Mouse (Mus musculus) T-helper 17 cell (primary cell): ENCODE data around the gene Soat1.

Experiments used
- in situ Hi-C, 2 experiments: fragments of 300-600 bp; cut with MboI, MseI; formaldehyde crosslinking; loops; 1 replicate in 1 of 2; 2 replicates in 1 of 2; pipeline ENCODE4 v1.15.1; 2025; ENCODE audit warnings: high pct_unique_total_duplicates in 2 of 2

The Soat1 gene

DNA sequence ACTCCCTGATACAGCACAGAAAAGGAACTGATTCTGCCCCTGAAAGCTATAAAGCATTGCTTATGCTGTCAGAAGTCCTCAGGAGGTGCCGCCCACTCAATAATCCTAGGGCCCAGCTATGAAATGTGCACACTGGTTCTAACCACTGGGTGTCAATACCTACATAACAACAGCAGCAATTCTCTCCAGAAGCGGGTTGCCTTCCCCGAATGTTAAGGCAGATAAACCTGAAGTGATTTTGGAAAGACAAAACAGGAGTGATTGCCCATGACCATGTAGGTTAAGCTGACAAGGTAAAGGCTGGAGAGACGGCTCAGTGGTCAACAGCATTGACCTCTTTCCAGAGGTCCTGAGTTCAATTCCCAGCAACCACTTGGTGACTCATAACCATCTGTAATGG is 48.4 kb downstream of the Soat1 start:
- in situ Hi-C loops, result no loop called here

DNA sequence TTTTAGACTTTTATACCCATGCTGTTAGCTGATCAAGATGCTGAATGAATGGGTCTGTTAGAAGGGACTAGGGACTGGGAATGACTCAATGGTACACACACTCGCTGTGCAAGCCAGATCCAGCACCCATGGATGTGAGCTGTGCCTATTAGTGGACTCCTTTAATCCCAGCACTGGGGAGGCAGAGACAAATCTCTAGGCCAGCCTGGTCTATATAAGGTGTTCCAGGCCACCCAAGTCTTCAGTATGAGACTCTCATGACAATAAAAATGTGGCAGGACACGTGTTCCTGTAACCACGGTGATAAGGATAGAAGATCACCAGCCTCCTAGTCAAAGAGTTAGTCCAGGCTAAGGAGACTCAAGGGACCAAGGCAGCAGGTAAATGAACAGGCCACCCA is 50.1 kb downstream of the Soat1 start:
- in situ Hi-C loops, result loop anchor here in 1 of 2 experiments (5.0 kb wide), 1 partner anchor 208 kb away; no protein-coding TSS in a partner anchor

DNA sequence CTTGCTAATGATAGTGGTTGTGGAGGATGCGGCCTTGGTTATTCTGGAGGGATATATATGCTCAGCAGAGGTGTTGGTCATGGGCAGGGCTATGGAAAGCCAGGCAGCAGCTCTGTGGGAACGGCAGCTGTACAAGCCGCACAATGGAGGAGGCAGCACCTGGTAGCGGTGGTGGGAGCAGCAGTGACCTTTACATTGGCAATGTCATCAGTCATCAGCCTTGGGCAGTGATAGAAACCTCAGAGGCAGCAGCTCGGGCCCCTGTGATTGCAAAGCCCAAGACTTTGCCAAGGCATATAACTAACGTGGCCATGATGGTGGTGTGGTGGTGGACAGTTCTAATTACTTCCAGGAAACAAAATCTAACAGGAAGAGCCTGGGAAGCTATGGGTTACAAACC is 50.6 kb downstream of the Soat1 start:
- in situ Hi-C loops, result loop anchor here in 1 of 2 experiments (5.0 kb wide), 1 partner anchor 209 kb away; no protein-coding TSS in a partner anchor

DNA sequence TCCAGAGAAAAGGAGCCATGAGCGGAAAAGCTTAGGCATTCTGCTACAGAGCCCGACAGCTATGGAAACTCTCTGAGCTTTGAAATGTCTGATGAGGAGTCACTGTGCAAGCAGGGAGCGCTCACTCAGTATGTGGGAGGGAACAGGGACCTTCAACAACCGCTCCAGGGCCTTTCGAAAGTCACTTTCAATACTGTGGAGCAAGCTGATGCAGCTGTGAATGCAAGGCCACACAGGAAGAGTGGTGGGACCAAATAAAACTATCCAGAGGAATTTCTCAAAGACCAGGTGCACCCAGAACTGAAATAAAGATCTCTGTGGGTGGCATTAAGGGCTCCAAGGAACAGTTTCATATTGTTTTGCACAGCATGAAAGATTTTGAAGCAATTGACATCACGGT is 51.3 kb downstream of the Soat1 start:
- in situ Hi-C loops, result loop anchor here in 1 of 2 experiments (5.0 kb wide), 1 partner anchor 209 kb away; no protein-coding TSS in a partner anchor

DNA sequence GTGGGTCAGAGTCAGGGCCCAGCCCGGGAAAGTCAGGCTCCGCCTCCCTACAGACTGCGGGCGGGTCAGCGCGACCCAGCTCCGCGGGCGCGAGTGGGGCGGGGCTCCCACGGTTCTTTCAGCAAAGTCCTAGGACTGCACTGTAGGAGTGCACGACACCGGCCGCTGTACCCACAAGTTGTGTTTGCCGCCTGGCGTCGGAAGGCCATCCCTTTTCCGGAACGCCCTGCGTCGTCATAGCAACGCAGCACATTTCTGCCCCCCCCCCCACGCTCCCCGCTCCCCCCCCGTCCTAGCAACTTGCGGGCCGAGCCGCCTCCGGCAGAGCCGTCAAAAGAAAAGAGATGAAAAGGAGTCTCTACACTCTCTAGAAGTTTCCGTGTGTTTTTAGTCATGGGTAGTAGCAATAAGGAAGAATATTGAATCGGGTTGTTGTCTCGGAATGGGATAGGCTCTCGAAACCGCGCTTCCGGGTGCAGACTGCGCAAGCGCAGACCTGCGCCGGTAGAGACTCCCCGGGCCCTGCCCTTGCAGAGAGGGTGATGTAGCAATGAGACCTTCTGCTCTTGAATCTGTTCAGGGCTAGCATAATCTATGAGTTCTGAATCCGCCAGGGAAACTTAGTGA is 53.3 kb downstream of the Soat1 start, which contains the start of gene Axdnd1:
Gene Axdnd1, minus strand, starts transcription at position 489 of the 627 bp plus-strand sequence.
- in situ Hi-C loops, result loop anchor here in 1 of 2 experiments (5.0 kb wide), 1 partner anchor 212 kb away; no protein-coding TSS in a partner anchor

DNA sequence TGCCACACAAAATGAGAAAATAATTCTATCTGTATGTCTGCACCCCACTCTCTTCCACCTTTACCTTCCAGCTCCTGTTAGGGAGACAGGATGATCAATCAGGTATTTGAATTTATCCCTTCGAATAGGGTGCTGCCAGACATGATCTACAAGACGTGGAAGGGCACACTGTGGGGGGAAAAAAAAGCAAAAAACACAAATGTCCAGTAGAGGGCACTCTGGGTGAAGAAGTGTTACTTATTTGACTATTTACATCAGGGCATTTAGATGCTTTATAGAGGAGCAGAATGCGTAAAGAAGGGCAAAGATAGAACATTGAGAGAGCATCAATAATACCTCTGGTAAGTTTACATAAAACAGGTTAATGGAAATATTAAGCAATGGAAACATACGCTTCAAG is 56.0 kb downstream of the Soat1 start:
- in situ Hi-C loops, result loop anchor here in 1 of 2 experiments (5.0 kb wide), 1 partner anchor 64 kb away; no protein-coding TSS in a partner anchor

DNA sequence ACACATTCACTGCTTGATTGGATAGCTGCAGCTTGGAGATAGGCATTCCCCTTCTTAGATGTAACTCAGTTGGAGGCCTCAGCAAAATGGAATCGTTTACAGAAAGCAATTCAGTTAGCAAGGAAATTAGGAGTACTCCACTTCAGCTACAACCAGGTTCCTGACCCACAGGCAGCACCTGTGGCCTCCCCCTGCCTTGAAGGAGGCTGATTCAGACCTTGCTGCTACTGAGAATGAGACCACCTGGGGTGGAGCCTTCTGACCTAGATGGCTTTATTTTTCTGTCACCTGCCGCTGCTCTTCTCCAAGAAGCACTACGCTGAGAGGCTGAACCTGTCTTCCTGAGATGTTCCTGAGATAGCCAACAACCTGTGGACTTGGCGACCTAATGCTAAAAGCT is 65.6 kb downstream of the Soat1 start:
- in situ Hi-C loops, result loop anchor here in 1 of 2 experiments (10.0 kb wide), 1 partner anchor 294 kb away; no protein-coding TSS in a partner anchor

DNA sequence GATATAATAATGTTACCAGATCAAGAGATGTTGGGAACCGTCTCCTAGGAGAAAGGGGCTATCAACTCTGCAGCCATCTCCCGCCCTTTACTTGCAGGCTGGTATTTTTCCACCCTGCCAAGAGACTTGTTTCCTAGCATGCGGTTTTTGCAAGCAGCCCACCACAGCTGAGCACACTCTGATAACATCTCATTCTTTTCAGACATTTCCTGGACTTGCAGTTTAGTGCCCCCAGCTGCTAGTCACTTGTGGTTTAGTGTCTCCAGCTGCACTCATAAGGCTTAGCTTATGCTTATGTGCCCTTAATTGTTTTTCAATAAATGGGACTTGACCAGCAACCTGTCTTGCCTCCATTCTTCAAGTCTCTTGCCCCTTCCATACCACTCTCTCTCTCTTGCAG is 66.1 kb downstream of the Soat1 start:
- in situ Hi-C loops, result loop anchor here in 1 of 2 experiments (10.0 kb wide), 1 partner anchor 293 kb away; no protein-coding TSS in a partner anchor

DNA sequence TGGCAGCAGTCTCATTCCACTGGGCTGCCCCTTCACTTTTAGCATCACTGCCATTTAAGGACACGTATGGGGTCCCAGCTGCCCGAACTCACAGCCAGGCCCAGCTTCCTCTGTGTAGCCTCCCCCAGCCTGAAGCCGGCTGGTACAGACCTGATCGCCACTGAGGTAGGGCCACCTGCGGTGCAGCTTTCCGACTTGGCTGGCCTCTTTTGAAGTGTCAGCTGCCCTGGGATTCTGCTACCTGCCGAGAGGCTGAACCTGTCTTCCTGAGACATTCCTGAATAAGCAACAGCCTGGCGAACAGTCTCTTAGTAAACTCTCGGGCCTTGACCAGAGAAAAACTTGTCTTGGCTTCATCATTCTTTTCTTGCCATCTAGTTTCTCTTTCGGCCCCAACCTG is 70.9 kb downstream of the Soat1 start:
- in situ Hi-C loops, result loop anchor here in 1 of 2 experiments (10.0 kb wide), 1 partner anchor 288 kb away; no protein-coding TSS in a partner anchor

DNA sequence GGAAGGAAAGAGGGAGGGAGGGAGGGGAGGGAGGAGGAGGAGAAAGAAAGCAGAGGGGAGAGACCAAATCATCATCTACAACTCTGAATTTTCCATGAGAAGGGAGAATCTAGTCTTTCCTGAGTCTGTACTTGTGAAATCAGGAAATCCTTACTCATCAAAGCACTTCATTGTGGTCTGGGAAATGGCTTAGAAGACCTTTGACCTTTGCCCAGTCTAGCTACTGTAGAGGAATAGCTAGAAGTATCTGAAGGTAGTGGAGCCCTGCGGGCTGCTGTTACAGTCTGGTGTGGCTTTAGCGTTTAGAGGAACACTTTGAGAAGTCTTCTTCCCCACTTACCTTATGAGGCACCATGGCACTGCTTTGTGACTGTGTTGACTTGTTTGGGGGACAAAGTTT is 71.6 kb downstream of the Soat1 start:
- in situ Hi-C loops, result loop anchor here in 1 of 2 experiments (10.0 kb wide), 1 partner anchor 288 kb away; no protein-coding TSS in a partner anchor

DNA sequence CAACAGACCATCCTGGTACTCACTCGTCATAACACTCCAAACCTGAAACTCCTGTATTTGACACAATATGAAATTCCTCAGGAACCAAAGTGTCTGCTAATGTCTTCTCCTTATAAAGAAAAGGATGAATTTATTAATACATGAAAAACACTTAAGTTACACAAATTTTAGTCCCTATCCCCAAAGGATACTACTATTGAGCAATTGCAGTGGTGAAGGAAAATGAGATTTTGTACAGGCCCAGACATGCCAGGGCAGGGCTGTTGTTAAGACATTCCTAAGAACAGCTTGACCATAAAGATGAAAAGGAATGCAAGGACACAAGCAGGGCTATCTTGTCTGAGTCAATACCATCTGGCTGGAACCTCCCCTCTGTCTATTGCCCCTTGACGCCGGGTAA is 74.0 kb downstream of the Soat1 start:
- in situ Hi-C loops, result loop anchor here in 1 of 2 experiments (10.0 kb wide), 1 partner anchor 285 kb away; no protein-coding TSS in a partner anchor

DNA sequence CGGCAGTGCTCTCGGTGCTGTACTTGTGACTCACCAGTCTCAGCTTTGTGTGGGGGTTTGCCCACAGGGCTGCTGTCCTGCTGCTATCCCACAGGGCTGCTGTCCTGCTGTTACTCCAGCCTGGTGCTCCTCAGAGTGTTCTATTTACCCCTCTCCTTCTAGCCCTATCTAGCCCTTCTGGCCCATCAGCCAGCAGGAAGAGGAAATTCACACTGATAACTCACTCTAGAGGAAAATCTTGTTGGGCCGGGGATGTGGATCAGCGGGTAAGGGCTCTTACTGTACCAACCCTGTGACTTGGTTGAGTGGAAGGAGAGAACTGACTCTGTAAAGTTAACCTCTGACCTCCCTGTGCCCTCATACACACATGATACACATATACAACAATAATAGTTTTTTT is 81.0 kb downstream of the Soat1 start:
- in situ Hi-C loops, result no loop called here

DNA sequence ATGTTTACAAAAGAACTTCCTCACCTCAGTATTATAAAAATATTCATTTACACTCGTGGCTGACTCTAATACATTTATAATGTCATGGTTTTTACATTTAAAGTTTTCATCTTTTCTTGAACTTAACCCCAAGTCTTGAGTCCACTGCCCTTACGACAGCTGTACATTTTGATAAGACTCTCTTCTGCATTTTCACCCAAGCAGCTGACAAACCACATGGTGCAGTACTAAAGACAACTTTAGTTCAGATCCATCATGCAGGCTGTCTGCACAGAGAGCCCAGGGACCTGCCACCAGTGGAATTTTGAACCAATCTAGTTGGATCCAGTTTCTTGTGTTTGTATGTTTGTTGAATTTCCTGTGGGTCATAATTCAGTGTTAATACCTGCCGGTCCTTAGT is 87.3 kb downstream of the Soat1 start:
- in situ Hi-C loops, result no loop called here

DNA sequence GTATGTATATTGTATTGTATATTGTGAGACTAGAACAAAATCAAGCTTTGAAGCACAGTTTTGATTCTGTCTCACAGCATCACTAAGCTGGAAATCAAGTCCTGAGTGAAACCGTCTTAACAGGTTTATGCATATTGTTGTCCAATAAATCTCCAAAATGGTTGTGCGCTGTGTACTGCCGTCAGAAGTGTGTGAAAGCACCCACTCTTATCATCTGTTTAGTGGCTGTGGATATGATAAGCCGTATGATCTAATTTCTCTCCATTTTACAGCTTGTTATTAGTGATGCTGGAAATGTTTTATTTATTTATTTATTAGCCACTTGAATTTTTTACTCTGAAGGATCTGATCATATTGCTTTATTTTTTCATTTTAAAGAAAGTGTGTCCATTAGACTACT is 87.9 kb downstream of the Soat1 start:
- in situ Hi-C loops, result no loop called here

DNA sequence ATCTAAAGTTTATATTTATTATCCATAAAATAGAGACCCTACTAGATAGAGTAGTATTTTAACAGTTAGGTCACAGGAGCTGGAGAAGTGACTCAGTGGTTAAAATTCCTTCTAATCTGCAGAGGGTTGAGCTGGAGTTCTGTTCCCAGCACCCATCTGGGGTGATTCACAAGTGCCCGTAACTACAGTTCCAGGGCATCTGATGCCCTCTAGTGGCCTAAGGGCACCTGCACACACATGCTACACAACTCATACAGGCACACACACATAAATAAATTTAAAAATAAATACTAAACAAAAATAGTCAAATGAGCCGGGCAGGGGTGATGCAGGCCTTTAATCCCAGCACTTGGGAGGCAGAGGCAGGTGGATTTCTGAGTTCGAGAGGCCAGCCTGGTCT is 92.9 kb downstream of the Soat1 start:
- in situ Hi-C loops, result no loop called here
